ENCODE assay signal across 8 mouse cellular contexts in the genomic region with DNA sequence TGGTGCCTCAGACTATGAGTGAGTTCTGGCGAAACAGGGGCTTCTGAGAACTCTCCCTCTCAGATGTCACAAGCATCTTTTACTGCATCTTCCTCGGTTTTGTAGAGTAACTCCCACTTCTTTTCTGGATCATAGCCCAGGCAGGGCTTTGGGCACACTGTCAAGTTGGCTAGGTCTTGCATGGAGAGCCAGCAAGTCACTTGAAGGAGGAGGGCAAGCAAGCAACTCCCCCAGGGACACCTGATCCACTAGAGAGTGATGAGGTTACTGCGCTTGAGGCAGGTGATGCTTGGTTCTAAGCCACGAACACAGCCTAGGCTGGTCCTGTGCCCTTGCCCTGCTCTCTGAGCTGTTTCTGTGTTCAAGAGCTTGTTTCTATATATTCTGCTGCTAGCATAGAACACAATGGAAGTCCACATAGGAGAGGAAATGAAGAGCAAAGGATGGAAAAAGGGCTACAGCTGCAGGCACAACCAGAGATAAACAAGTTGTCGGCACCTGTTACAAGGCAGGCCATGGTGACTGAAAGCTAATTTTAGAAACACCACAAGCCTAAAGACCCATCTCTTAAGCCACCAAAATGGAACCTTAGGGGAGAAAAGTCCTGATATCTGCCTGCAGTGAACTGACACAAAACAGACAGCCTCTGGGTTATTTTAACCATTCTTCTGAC. TPM values are rescaled to one million over a fixed set of nuclear protein-coding genes. Genes with fewer than 3 reads are reported as not detected.
DNase-seq lines count a peak whose midpoint lies in the region; ATAC-seq and TF ChIP-seq lines count a peak whose summit lies in the region.

No protein-coding gene starts in this region.

- peak; percentile 77 for DNase-seq in 3T3-L1 (ENCODE audit: low read depth, low spot score)
- peak; percentile 63 for DNase-seq in Muller cell, postnatal 12 days (ENCODE audit: inconsistent ontology term)
- DNase-seq in layer of hippocampus, adult 9-11 months: peak; percentile 65
- peak; percentile 76 for DNase-seq in ovary, adult 18-20 months (ENCODE audit: low spot score)
- no peak for DNase-seq in spleen, adult 18-20 months

- peak; percentile 18; the same call in 1 of the 2 replicates for ATAC-seq in heart, embryonic 15.5 days (replicated peaks; ENCODE audit: insufficient number of reproducible peaks, insufficient read depth, low FRiP score, low read depth)
- no peak for ATAC-seq in forebrain, embryonic 15.5 days (replicated peaks)

- H3K27ac ChIP-seq in cortical plate, adult 2 months (ENCODE audit: insufficient read depth, low read length): peak overlapping the region; percentile 18; the same call in 1 of the 2 replicates
- H3K27ac ChIP-seq in heart, embryonic 15.5 days: peak overlapping the region; percentile 91
- H3K27ac ChIP-seq in forebrain, embryonic 15.5 days (replicated peaks): no peak overlapping the region

- H3K4me2 ChIP-seq in heart, embryonic 15.5 days: peak overlapping the region; percentile 34
- no peak overlapping the region for H3K4me2 ChIP-seq in forebrain, embryonic 15.5 days (replicated peaks)

- no peaks in the 10 kb centered on the region for H3K9me3 ChIP-seq in heart, embryonic 15.5 days (replicated peaks)
- no peaks in the 10 kb centered on the region for H3K9me3 ChIP-seq in forebrain, embryonic 15.5 days

- peaks cover 28% of the 10 kb centered on the region for H3K4me1 ChIP-seq in cortical plate, adult 2 months (ENCODE audit: control insufficient read depth, insufficient read depth, low read length)
- peaks cover 76% of the 10 kb centered on the region for H3K4me1 ChIP-seq in heart, embryonic 15.5 days (replicated peaks)
- peaks cover 23% of the 10 kb centered on the region for H3K4me1 ChIP-seq in forebrain, embryonic 15.5 days

- no peak for TF ChIP-seq CTCF in cortical plate, adult 2 months (IDR thresholded peaks at IDR 0.05; ENCODE audit: extremely low read depth, insufficient read depth, low read length)

- WGBS in heart, embryonic 15.5 days: 26% methylated on average over 5 of the region's 5 CpGs
- 76% methylated on average over 5 of the region's 5 CpGs for WGBS in forebrain, embryonic 15.5 days

- 0 out of 2 replicates have a peak, but pooled peaks cover 3% of the 10 kb centered on the region for H3K36me3 ChIP-seq in heart, embryonic 15.5 days
- H3K36me3 ChIP-seq in forebrain, embryonic 15.5 days: no peaks in the 10 kb centered on the region

- no peak for TF ChIP-seq POLR2A in cortical plate, adult 2 months (IDR thresholded peaks at IDR 0.05; ENCODE audit: extremely low read depth, insufficient read depth, low read length)

- peak overlapping the region; percentile 5; the same call in 1 of the 2 replicates for H3K9ac ChIP-seq in heart, embryonic 15.5 days
- no peak overlapping the region for H3K9ac ChIP-seq in forebrain, embryonic 15.5 days (replicated peaks)

- no peaks in the 10 kb centered on the region for H3K27me3 ChIP-seq in heart, embryonic 15.5 days
- H3K27me3 ChIP-seq in forebrain, embryonic 15.5 days: no peaks in the 10 kb centered on the region

- no peak overlapping the region for H3K4me3 ChIP-seq in cortical plate, adult 2 months (ENCODE audit: insufficient read depth, low read length)
- H3K4me3 ChIP-seq in heart, embryonic 15.5 days: no peak overlapping the region
- no peak overlapping the region for H3K4me3 ChIP-seq in forebrain, embryonic 15.5 days

RNA-seq across cellular contexts. Expression of a gene that starts 8.4 kb away (rescaled TPM):
- 203 and 214 TPM in 2 replicates for polyA plus RNA-seq in cortical plate, adult 2 months (2012; rRNA removed)
- 114 and 122 TPM in 2 replicates for polyA plus RNA-seq in heart, embryonic 15.5 days (2015; fragmentation: Nextera tagmentation; extraction: Ambion mirVana)
- polyA plus RNA-seq in forebrain, embryonic 15.5 days (2015; fragmentation: Nextera tagmentation; extraction: Ambion mirVana): 101 and 104 TPM in 2 replicates

RNA-seq across cellular contexts. Expression of a gene that starts 53.6 kb away (rescaled TPM):
- not detected in 2 replicates for polyA plus RNA-seq in cortical plate, adult 2 months (2012; rRNA removed)
- 0.26 and 0.28 TPM in 2 replicates for polyA plus RNA-seq in heart, embryonic 15.5 days (2015; fragmentation: Nextera tagmentation; extraction: Ambion mirVana)
- polyA plus RNA-seq in forebrain, embryonic 15.5 days (2015; fragmentation: Nextera tagmentation; extraction: Ambion mirVana): 0.56 and 0.75 TPM in 2 replicates

RNA-seq across cellular contexts. Expression of a gene that starts 55.5 kb away (rescaled TPM):
- polyA plus RNA-seq in cortical plate, adult 2 months (2012; rRNA removed): 108 TPM in 2 replicates
- 81.0 and 91.2 TPM in 2 replicates for polyA plus RNA-seq in heart, embryonic 15.5 days (2015; fragmentation: Nextera tagmentation; extraction: Ambion mirVana)
- 85.3 and 88.3 TPM in 2 replicates for polyA plus RNA-seq in forebrain, embryonic 15.5 days (2015; fragmentation: Nextera tagmentation; extraction: Ambion mirVana)

Comparison
In these comparisons a context has a peak if more than half of its experiments do, and no peak if none do; other contexts are left out.
1. DNase-seq: peak in 3T3-L1 (single experiment), Muller cell, postnatal 12 days (single experiment), layer of hippocampus, adult 9-11 months (single experiment) and ovary, adult 18-20 months (single experiment); none in spleen, adult 18-20 months (0 of 2).